Mouse (Mus musculus): Measurements from ENCODE around the gene Erfe.

The Erfe gene

GRCm38 (mm10) chr1:91373414-91373835 is 7.2 kb downstream of the Erfe start:
- no peak for DNase-seq (ENCODE audit: low spot score)

- peak; percentile 84 for DNase-seq (ENCODE audit: low spot score)
These were observed 14.3 kb downstream of the Erfe start for GRCm38 (mm10) chr1:91380453-91381090.

DNA sequence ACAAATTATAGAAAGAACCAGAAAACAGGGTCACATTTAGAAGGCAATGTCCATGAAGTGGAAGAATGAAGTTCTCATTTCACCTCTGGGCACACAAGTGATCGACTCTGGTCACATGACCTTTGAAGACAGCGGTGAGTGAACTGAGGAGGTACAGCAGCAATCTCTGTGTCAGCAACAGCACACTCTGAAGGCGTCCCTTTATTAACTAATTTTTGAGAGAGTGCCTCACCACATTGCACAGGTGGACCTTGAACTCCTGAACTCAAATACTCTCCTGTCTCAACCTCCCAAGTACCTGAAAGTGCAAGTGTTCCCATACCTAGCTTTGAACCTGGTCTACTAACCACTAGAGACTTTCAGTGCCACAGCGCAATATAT is 14.9 kb downstream of the Erfe start:
- no peak for DNase-seq (ENCODE audit: low spot score)

DNA sequence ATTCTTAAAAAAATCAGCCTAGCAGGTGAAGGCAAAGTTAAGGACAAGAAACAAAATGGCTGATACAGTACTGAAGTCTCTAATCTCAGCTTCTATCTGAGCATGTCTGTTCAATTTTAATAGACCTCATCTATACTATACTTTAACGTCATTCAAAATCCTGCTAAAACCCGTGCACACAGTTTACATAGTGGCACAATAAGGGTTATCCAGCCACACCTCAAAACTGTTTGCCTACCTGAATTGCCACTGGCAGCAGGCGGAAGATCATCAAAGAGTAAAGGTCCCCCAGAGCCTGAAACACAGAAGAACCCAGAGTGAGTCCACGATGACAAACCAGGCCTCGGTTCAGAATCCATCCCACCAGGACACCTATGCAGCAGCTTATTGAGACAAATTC is 24.1 kb downstream of the Erfe start:
- no peak for DNase-seq (ENCODE audit: low spot score)

DNA sequence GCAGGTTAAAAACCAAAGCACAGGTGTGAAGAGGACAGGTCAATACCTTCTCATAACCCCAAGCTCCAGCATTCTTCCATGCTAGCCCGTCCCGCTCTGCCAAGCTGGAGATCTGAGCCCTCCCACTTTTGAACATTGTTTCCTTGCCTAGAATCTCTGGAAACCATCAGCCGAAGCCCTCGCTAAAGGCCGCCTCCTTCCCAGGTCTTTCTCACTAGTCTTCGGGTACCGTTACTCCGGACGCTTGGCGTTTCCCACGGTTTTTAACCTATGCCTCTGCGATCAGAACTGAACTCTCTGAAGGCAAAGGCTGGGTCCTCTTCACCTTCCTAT is 31.7 kb downstream of the Erfe start:
- DNase-seq (ENCODE audit: low spot score) = no peak

DNA sequence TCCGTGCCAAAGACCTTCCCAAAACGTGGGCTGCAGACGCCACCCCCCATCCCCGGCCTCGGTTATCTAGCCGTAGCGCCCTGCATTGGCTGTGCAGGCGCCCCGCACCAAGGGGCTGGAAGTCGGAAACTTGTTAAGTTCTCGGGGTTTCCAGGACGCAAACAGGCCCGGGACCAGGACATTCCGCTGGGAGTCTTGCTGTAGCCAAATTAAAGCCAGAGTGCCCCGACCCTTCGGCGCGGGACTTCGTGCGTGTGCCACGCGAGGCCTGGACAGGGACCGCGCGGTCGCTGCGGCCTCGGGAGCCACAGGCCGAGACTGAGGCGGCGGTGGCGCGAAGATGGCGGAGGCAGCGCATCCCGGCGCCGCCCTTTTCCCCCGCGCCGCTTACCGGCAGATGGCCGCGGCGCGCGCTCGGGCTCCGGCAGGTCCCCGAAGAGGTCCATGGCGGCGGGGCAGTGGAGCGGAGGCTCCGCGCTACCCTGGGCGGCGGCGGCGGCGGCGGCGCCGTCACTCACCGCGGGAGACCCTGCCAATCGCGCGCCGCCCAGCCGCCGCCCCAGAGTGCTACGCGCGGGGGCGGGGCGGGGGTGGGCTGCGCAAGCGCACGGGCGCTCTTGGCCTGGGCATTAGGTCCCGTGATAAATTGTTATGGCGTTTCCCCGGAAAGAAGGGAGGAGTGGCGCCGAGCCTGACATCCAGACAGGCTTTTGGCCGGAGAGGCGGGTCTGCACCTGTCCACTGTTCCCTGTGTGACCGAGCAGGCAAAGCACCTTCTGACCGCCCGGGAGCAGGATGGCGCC is 32.2 kb downstream of the Erfe start, which contains the start of gene Ilkap:
Gene Ilkap, minus strand, starts transcription at position 556 of the 803 bp plus-strand sequence.
- DNase-seq (ENCODE audit: low spot score) = peak; percentile 80

GRCm38 (mm10) chr1:91404976-91405375 is 38.7 kb downstream of the Erfe start:
- no peak for DNase-seq (ENCODE audit: low spot score)

GRCm38 (mm10) chr1:91405406-91406169 is 39.4 kb downstream of the Erfe start:
- DNase-seq (ENCODE audit: low spot score) = no peak

GRCm38 (mm10) chr1:91407819-91408218 is 41.6 kb downstream of the Erfe start:
- DNase-seq (ENCODE audit: low spot score) = no peak

DNA sequence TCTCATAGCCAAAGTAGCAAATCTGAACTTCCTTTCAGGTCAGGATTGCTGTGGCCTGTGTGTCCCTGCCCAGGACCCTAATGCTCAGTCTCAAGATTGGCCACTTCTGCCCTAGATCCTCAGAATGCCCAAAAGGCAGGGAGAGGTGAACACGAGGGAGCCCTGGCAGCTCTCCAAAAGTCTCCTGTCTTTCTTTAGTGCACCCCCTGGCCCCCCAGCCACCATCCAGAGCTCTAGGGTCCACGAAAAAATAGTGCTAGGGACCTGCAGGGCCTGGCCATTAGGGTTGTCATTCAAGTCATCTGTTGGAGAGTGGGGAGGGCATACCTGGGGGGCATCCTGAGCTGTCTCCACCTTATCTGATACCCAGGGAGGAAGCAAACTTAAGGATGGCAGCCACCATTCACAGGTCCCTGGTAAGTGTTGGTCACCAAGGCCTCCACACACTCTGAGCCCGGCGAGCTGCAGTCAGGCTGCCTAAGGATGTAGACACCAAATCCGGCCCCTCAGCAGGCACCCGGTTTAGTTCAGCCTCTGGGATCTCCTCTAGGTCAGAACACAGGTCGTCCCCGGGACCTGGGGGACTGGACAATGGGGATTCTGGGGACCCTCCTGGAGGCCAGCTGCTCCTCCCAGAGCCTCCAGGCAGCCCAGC is 45.5 kb downstream of the Erfe start:
- no peak for DNase-seq (ENCODE audit: low spot score)

- DNase-seq (ENCODE audit: low spot score) = no peak
These were observed 46.2 kb downstream of the Erfe start for GRCm38 (mm10) chr1:91412286-91413029.

- DNase-seq (ENCODE audit: low spot score) = peak; percentile 95
These were observed 46.8 kb downstream of the Erfe start for GRCm38 (mm10) chr1:91413030-91413506.

DNA sequence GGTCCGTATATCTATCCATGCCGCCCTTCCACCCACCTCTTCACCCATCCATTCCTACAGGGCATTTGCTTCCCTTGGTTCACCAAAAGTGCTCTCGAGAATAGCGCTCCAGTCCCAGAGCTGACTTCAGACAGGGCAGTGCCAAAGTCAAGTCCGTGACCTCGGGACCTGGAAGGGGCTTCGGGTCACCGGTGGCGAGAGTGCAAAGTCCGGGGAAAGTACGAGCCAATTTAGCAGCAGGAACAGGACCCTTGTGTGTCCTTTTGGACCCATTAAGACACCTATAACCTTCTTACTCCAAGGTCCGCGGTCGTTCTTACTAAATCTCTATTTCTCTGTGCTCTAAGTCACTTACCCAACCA is 47.3 kb downstream of the Erfe start:
- DNase-seq (ENCODE audit: low spot score) = peak; percentile 34

GRCm38 (mm10) chr1:91413898-91414594 is 47.8 kb downstream of the Erfe start, which contains the start of gene Hes6:
Gene Hes6 (minus strand): TSS chr1:91414038.
- DNase-seq (ENCODE audit: low spot score) = peak; percentile 66

GRCm38 (mm10) chr1:91414903-91415302 is 48.7 kb downstream of the Erfe start:
- no peak for DNase-seq (ENCODE audit: low spot score)

DNA sequence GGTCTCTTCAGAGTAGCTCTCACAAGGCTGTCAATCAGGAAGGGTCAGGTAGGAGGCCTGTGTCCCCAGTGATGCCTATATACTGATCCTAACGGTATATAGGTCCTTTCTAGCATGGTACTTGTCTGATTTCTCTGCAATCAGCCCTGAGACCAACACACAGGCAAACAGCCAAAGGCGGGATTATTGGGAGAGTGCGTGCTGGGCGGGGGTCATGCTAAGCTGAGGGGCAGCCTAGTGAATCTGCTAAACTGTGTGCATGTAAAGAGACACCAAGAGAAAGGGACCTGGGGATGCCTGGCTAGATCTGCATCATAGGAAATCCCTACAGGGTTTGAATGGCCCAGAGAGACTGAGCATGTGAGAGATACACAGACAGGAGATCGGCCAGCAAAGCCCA is 49.1 kb downstream of the Erfe start:
- no peak for DNase-seq (ENCODE audit: low spot score)

- no peak for DNase-seq (ENCODE audit: low spot score)
These were observed 51.8 kb downstream of the Erfe start for GRCm38 (mm10) chr1:91417991-91418390.

GRCm38 (mm10) chr1:91419862-91420600 is 53.8 kb downstream of the Erfe start:
- no peak for DNase-seq (ENCODE audit: low spot score)

- no peak for DNase-seq (ENCODE audit: low spot score)
These were observed 54.4 kb downstream of the Erfe start for GRCm38 (mm10) chr1:91420601-91421065.

Measured in layer of hippocampus, adult 11-12 months (tissue).